Mouse (Mus musculus): ENCODE data around the gene Acox1. TPM values are rescaled to one million over a fixed set of nuclear protein-coding genes. Genes with fewer than 3 reads are reported as not detected.

The Acox1 gene
- polyA plus RNA-seq, 1 experiment from 2014 or later: 98.9 TPM

DNA sequence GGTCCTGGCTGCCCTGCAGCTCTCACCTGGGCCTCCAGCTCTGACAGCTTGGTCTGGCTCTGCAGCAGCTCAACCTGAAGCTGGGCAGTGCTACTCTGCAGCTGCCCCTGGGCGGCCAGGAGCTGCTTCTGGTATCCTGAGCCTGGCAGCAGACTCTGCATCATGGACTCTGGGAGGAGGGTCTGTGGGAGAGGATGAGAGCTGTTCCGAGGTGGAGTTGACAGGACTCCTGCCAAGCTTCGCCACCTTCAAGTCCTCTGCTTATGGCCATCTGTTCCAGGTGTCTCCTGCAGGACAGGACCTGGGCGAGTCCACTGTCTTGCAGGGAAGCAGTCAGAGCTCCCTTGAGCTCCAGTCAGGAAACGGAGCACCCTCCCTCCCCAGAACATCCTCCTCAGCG is 49.5 kb downstream of the Acox1 start:
- 86% methylated on average over 6 of the region's 6 CpGs for WGBS
- Histone ChIP-seq H3K9me3 (ENCODE audit: control insufficient read depth) (no peaks in the 10 kb centered on the region), H3K4me3 (ENCODE audit: low read depth, low read length) (no peak overlapping the region), H3K27me3 (replicated peaks; ENCODE audit: control insufficient read depth, insufficient read depth, low read length) (no peaks in the 10 kb centered on the region), H3K36me3 (ENCODE audit: control insufficient read depth, insufficient read depth) (peaks cover 87% of the 10 kb centered on the region), H3K4me2 (replicated peaks; ENCODE audit: low read depth) (no peak overlapping the region), H3K4me1 (replicated peaks; ENCODE audit: control insufficient read depth, insufficient read depth, low read length) (no peaks in the 10 kb centered on the region), H3K27ac (ENCODE audit: low read depth, low read length) (no peak overlapping the region), H3K9ac (ENCODE audit: low read depth, low read length) (no peak overlapping the region)
- ATAC-seq: no peak
- no peak for TF ChIP-seq CTCF (IDR thresholded peaks at IDR 0.05; ENCODE audit: low read depth)

DNA sequence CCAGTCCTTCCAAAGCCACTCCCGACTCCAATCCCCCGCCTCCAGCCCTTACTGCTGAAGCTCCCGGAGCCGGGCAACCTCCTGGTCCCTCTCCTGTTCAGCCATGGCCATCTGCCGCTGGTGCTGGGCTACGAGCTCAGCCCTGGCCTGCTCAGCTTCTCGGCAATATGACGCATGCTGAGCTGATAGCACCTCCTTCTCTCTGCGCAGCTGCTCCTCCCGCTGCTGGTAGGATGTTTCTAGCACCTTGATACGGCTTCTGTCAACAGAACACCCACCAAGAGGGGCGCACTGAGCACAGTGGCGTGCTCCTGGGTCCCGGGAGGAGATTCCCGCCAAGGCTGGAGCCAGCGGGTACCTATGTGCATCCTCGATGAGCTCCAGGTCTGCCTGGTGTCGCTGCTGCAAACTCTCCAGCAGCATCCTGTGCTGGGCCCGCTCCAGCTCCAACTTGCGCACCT is 50.1 kb downstream of the Acox1 start:
- no peaks in the 10 kb centered on the region for H3K9me3 ChIP-seq (ENCODE audit: control insufficient read depth)
- no peak overlapping the region for H3K9ac ChIP-seq (ENCODE audit: low read depth, low read length)
- no peak overlapping the region for H3K4me2 ChIP-seq (replicated peaks; ENCODE audit: low read depth)
- no peak for TF ChIP-seq CTCF (IDR thresholded peaks at IDR 0.05; ENCODE audit: low read depth)
- no peak for ATAC-seq
- H3K27me3 ChIP-seq (replicated peaks; ENCODE audit: control insufficient read depth, insufficient read depth, low read length): no peaks in the 10 kb centered on the region
- 67% methylated on average over 20 of the region's 20 CpGs for WGBS
- H3K36me3 ChIP-seq (ENCODE audit: control insufficient read depth, insufficient read depth): peaks cover 90% of the 10 kb centered on the region
- H3K4me1 ChIP-seq (replicated peaks; ENCODE audit: control insufficient read depth, insufficient read depth, low read length): no peaks in the 10 kb centered on the region
- no peak overlapping the region for H3K27ac ChIP-seq (ENCODE audit: low read depth, low read length)
- no peak overlapping the region for H3K4me3 ChIP-seq (ENCODE audit: low read depth, low read length)

DNA sequence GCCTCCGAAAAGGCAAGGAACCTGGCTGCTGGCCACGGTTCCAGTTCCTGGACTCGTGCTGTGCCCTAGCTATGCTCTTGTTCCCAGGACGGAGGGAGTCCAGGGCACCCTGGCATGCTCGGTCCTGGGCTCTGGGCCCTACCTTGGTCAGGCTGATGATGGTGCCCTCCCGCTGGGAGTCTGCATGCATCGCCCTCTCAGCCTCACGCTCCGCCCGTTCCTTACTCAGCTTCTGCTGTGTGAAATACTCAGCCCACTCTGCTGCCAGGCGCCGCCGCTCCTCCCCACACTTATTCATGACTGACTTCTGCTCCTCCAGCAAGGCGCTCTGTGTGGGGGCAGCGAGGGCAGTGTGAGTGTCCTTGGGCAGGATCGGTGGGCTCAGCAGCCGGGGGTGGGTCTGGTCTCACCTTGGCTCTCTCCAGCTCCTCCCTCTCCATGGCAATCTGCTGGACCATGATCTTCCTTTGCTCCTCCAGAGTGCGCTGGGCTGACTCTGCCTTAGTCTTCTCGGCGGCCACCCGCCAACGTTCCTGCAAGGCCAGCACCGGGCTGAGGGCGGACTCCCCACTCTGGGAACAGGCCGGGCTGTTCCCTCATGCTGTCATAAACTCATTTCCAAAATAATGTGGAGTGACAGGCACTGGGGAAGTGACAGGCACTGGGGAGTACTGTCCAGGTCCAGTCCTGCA is 52.4 kb downstream of the Acox1 start:
- H3K27ac ChIP-seq (ENCODE audit: low read depth, low read length): no peak overlapping the region
- ATAC-seq: no peak

DNA sequence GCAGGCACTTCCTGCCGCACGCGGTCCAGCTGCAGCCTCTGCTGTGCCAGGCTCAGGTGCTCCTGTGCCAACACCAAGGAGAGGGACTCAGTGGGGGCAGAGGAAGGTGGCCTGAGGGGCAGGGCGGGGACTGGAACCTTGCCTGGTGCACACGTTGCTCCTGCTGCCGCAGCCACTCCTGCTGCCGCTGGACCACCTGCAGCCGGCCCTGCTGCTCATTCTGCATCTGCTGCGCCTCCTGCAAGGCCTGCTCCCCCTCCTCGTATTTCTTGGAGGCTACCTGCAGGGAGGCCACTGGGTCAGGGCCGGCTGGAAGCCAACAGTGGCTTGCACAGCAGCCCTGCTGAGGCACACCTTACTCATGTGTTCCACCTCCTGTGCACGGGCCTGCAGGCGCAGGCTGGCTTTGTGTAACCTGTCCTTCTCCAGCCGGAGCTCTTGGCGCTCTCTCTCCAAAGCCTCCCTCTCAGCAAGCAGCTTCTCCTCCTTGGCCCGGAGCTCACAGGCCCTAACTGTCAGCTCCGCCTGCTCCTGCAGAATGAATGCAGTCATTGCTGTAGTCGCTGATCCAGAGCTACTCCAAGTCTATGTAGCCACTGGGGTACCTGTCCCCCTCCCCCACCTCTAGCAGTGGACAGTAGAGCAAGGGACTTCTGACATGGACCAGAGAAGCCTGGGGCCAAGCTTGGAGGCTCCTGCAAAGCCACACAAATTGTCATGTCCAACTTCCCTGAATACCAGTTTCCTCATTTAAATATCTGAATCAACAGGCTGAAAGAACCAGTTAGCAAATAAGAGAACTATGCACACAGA is 53.2 kb downstream of the Acox1 start:
- H3K4me3 ChIP-seq (ENCODE audit: low read depth, low read length): no peak overlapping the region
- no peaks in the 10 kb centered on the region for H3K4me1 ChIP-seq (replicated peaks; ENCODE audit: control insufficient read depth, insufficient read depth, low read length)
- no peak overlapping the region for H3K4me2 ChIP-seq (replicated peaks; ENCODE audit: low read depth)
- TF ChIP-seq CTCF (IDR thresholded peaks at IDR 0.05; ENCODE audit: low read depth): no peak
- no peak overlapping the region for H3K9ac ChIP-seq (ENCODE audit: low read depth, low read length)
- no peak for ATAC-seq
- peaks cover 70% of the 10 kb centered on the region for H3K36me3 ChIP-seq (ENCODE audit: control insufficient read depth, insufficient read depth)
- no peaks in the 10 kb centered on the region for H3K9me3 ChIP-seq (ENCODE audit: control insufficient read depth)
- no peak overlapping the region for H3K27ac ChIP-seq (ENCODE audit: low read depth, low read length)
- H3K27me3 ChIP-seq (replicated peaks; ENCODE audit: control insufficient read depth, insufficient read depth, low read length): no peaks in the 10 kb centered on the region
- WGBS: 79% methylated on average over 18 of the region's 18 CpGs

More for the DNA sequence above, 52.4 kb downstream of the Acox1 start:
- no peaks in the 10 kb centered on the region for H3K9me3 ChIP-seq (ENCODE audit: control insufficient read depth)
- no peak for TF ChIP-seq CTCF (IDR thresholded peaks at IDR 0.05; ENCODE audit: low read depth)
- H3K4me3 ChIP-seq (ENCODE audit: low read depth, low read length): no peak overlapping the region
- H3K4me2 ChIP-seq (replicated peaks; ENCODE audit: low read depth): no peak overlapping the region
- WGBS: 83% methylated on average over 25 of the region's 25 CpGs
- peaks cover 77% of the 10 kb centered on the region for H3K36me3 ChIP-seq (ENCODE audit: control insufficient read depth, insufficient read depth)
- no peak overlapping the region for H3K9ac ChIP-seq (ENCODE audit: low read depth, low read length)
- no peaks in the 10 kb centered on the region for H3K27me3 ChIP-seq (replicated peaks; ENCODE audit: control insufficient read depth, insufficient read depth, low read length)
- no peaks in the 10 kb centered on the region for H3K4me1 ChIP-seq (replicated peaks; ENCODE audit: control insufficient read depth, insufficient read depth, low read length)

DNA sequence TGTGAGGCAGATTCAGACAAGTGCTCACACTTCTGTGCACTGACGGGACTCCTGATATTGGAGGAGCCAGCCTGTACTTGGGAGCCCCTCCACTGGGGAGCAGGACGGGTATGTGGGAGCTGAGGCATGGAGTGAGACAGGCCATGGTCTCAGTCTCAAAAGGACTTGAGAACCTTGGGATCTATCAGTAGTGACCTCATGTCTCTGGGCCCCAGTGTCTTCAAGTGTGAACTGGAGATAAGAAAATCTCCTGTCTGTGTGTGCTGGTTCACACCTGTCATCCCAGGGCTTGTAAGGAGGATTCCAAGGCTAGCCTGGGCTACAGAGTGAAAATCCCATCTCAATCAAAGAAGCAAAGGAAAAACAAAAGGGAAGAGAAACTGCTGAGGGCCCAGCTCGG is 55.4 kb downstream of the Acox1 start:
- peaks cover 50% of the 10 kb centered on the region for H3K36me3 ChIP-seq (ENCODE audit: control insufficient read depth, insufficient read depth)
- 93% methylated on average over 3 of the region's 3 CpGs for WGBS
- no peaks in the 10 kb centered on the region for H3K27me3 ChIP-seq (replicated peaks; ENCODE audit: control insufficient read depth, insufficient read depth, low read length)
- no peak for TF ChIP-seq CTCF (IDR thresholded peaks at IDR 0.05; ENCODE audit: low read depth)
- no peaks in the 10 kb centered on the region for H3K4me1 ChIP-seq (replicated peaks; ENCODE audit: control insufficient read depth, insufficient read depth, low read length)
- no peak for ATAC-seq
- no peaks in the 10 kb centered on the region for H3K9me3 ChIP-seq (ENCODE audit: control insufficient read depth)
- no peak overlapping the region for H3K4me3 ChIP-seq (ENCODE audit: low read depth, low read length)
- H3K9ac ChIP-seq (ENCODE audit: low read depth, low read length): no peak overlapping the region
- H3K27ac ChIP-seq (ENCODE audit: low read depth, low read length): no peak overlapping the region
- H3K4me2 ChIP-seq (replicated peaks; ENCODE audit: low read depth): no peak overlapping the region

DNA sequence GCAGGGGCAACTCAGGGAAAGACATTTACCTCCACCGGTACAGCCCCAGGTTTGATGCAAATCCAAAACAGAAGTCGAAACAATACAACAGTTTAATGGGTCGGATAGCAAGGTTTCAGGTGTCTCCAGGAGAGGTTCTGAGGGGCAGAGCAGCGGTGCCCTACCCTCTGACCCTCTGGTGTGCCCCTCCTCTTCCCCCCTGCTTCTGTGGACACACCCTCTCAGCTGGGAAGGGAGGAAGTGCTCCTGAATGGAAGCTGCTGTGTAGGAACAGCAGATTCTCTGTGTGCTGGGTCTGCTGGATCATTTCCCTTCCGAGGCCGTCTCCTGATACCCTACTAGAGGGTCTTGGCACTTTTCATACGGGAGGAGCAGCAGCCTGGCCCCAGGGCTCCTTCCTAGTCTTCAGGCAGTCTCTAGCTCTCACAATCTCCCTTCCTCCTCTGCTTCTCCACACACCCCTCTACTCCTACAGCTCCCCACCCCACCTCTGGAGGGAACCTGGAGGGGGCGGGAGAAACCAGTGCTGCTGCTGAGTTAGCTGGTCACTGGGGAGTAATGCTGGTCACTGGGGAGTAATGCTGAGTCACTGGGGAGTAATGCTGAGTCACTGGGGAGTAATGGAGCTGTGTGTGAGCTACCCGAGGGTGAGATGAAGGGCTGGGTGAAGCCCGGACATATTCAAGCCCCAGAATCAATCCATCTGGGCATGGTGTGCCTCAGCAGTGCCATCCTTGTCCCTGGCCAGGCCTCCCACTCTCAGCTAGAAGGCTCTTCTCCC is 56.4 kb downstream of the Acox1 start:
- H3K9me3 ChIP-seq (ENCODE audit: control insufficient read depth): no peaks in the 10 kb centered on the region
- ATAC-seq: no peak
- H3K27me3 ChIP-seq (replicated peaks; ENCODE audit: control insufficient read depth, insufficient read depth, low read length): no peaks in the 10 kb centered on the region
- H3K4me2 ChIP-seq (replicated peaks; ENCODE audit: low read depth): no peak overlapping the region
- no peak overlapping the region for H3K27ac ChIP-seq (ENCODE audit: low read depth, low read length)
- 69% methylated on average over 10 of the region's 10 CpGs for WGBS
- H3K4me3 ChIP-seq (ENCODE audit: low read depth, low read length): no peak overlapping the region
- no peaks in the 10 kb centered on the region for H3K4me1 ChIP-seq (replicated peaks; ENCODE audit: control insufficient read depth, insufficient read depth, low read length)
- TF ChIP-seq CTCF (IDR thresholded peaks at IDR 0.05; ENCODE audit: low read depth): no peak
- no peak overlapping the region for H3K9ac ChIP-seq (ENCODE audit: low read depth, low read length)
- H3K36me3 ChIP-seq (ENCODE audit: control insufficient read depth, insufficient read depth): peaks cover 40% of the 10 kb centered on the region

Data from intestine, postnatal 0 days (tissue).